ENCODE assay signal across 18 mouse cellular contexts in the genomic region with DNA sequence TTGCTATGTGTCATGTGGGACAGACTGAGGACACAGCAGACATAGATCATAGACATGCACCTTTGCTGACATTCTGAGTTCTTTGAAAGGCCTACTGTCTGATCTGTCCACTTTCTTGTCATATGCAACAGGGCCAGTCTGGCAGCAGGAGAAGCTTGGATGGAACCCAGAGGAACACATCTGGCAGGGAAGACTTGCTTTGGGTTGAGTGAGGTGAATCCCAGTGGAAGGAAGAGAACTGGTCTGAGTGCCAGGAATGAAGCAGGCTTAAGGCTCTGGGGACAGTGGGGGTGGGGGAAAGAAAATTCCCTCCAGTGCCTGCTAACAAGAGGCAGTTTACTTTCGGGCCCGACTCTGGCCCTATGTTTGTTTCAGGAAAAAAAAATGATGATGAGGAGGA. TPM values are rescaled to one million over a fixed set of nuclear protein-coding genes. Genes with fewer than 3 reads are reported as not detected.
DNase-seq lines count a peak whose midpoint lies in the region; ATAC-seq and TF ChIP-seq lines count a peak whose summit lies in the region.
"Had no signal": no experiment of that assay in that cellular context is flagged by ENCODE, and none has a peak within 500 bp of the region (broad histone marks: within the 10 kb centered on the region; RNA-seq: fewer than 3 reads in every experiment).

No protein-coding gene starts in this region.

- peak overlapping the region; percentile 46; the same call in 1 of the 2 replicates for H3K27ac ChIP-seq in heart, postnatal 0 days (ENCODE audit: low read depth)
- H3K27ac ChIP-seq: embryonic facial prominence, embryonic 13.5 days; heart, embryonic 15.5 days; left cerebral cortex, adult 2 months; limb, embryonic 12.5 days; liver, embryonic 15.5 days; midbrain, embryonic 12.5 days had no signal

- ATAC-seq in megakaryocyte, adult 5-6 weeks (ENCODE audit: poor library complexity, severe bottlenecking): no peak
- ATAC-seq in heart, postnatal 0 days (ENCODE audit: insufficient read depth, low read depth): 0 out of 2 replicates have a peak, but pooled peaks have one; percentile 34
- ATAC-seq: CD4-positive, CD25-positive, alpha-beta regulatory T cell, adult 4 months had no signal

- peak overlapping the region; percentile 53 for H3K4me3 ChIP-seq in megakaryocyte, embryonic 14.5 days (replicated peaks)
- H3K4me3 ChIP-seq in heart, postnatal 0 days (ENCODE audit: low read depth, low read length): no peak overlapping the region
- H3K4me3 ChIP-seq: embryonic facial prominence, embryonic 13.5 days; heart, embryonic 15.5 days; left cerebral cortex, adult 2 months; limb, embryonic 12.5 days; liver, embryonic 15.5 days; midbrain, embryonic 12.5 days had no signal

- DNase-seq in gastrocnemius, adult 8-10 months (ENCODE audit: low spot score in 2 of 2): peak; percentile 67 to 71
- no peak for DNase-seq in heart, postnatal 0 days (ENCODE audit: low spot score)
- no peak for DNase-seq in embryo, embryonic 11 days
- no peak for DNase-seq in spleen, postnatal 36 days (ENCODE audit: low spot score in 2 of 2)
- DNase-seq in spleen, adult 18-20 months: no peak
- DNase-seq: cerebellum, adult 11 months; kidney, adult 2 months; right cerebral cortex, adult 18-20 months; thymus, adult 18-20 months had no signal

- 78% methylated on average over 2 of the region's 2 CpGs for WGBS in heart, postnatal 0 days

- H3K27me3 ChIP-seq in megakaryocyte, embryonic 14.5 days (replicated peaks): no peaks in the 10 kb centered on the region
- H3K27me3 ChIP-seq in heart, postnatal 0 days (ENCODE audit: control insufficient read depth, insufficient read depth, low read length): no peaks in the 10 kb centered on the region
- H3K27me3 ChIP-seq: embryonic facial prominence, embryonic 13.5 days; heart, embryonic 15.5 days; limb, embryonic 12.5 days; liver, embryonic 15.5 days; midbrain, embryonic 12.5 days had no signal

- H3K4me2 ChIP-seq in heart, postnatal 0 days (ENCODE audit: low read depth, low read length): no peak overlapping the region
- H3K4me2 ChIP-seq: embryonic facial prominence, embryonic 13.5 days; heart, embryonic 15.5 days; limb, embryonic 12.5 days; liver, embryonic 15.5 days; midbrain, embryonic 12.5 days had no signal

- H3K4me1 ChIP-seq in megakaryocyte, embryonic 14.5 days: peaks cover 92% of the 10 kb centered on the region
- H3K4me1 ChIP-seq in heart, postnatal 0 days (ENCODE audit: control insufficient read depth, insufficient read depth): no peaks in the 10 kb centered on the region
- H3K4me1 ChIP-seq: embryonic facial prominence, embryonic 13.5 days; heart, embryonic 15.5 days; limb, embryonic 12.5 days; midbrain, embryonic 12.5 days had no signal

- no peak for TF ChIP-seq CTCF in heart, postnatal 0 days (IDR thresholded peaks at IDR 0.05; ENCODE audit: low read depth)

- H3K9ac ChIP-seq in heart, postnatal 0 days (replicated peaks; ENCODE audit: low read depth, low read length): no peak overlapping the region
- H3K9ac ChIP-seq: embryonic facial prominence, embryonic 13.5 days; heart, embryonic 15.5 days; limb, embryonic 12.5 days; liver, embryonic 15.5 days; midbrain, embryonic 12.5 days had no signal

- no peaks in the 10 kb centered on the region for H3K9me3 ChIP-seq in megakaryocyte, embryonic 14.5 days
- H3K9me3 ChIP-seq in heart, postnatal 0 days (replicated peaks; ENCODE audit: control insufficient read depth, low read length): no peaks in the 10 kb centered on the region
- H3K9me3 ChIP-seq: embryonic facial prominence, embryonic 13.5 days; heart, embryonic 15.5 days; limb, embryonic 12.5 days; liver, embryonic 15.5 days; midbrain, embryonic 12.5 days had no signal

- no peak for TF ChIP-seq EP300 in heart, postnatal 0 days (IDR thresholded peaks at IDR 0.05; ENCODE audit: low read depth)

- peaks cover 96% of the 10 kb centered on the region for H3K36me3 ChIP-seq in megakaryocyte, embryonic 14.5 days (replicated peaks; ENCODE audit: low read length)
- H3K36me3 ChIP-seq in heart, postnatal 0 days (replicated peaks; ENCODE audit: control insufficient read depth, insufficient read depth, low read length): peaks cover 98% of the 10 kb centered on the region

RNA-seq across cellular contexts. Expression of gene Ccdc97, which starts 11.0 kb away (rescaled TPM):
- polyA plus RNA-seq in megakaryocyte, embryonic 14.5 days (2012; ENCODE audit: insufficient read depth, low replicate concordance): 30.5 and 39.5 TPM in 2 replicates
- 30.5 and 30.9 TPM in 2 replicates for total RNA-seq in megakaryocyte, adult 5-6 weeks (2015)
- total RNA-seq in megakaryocyte, adult 5-6 weeks (2017): 18.3 and 22.9 TPM in 2 replicates
- 10 to 100 TPM; 42.1 to 47.9 (median 46.9) TPM for total RNA-seq in gastrocnemius, adult 8-10 months (2022)
- 11.6 and 31.6 TPM in 2 replicates for total RNA-seq in heart, postnatal 0 days (2014; rRNA removed; ENCODE audit: low replicate concordance)
- 13.3 and 14.7 TPM in 2 replicates for polyA plus RNA-seq in heart, postnatal 0 days (2015; fragmentation: Nextera tagmentation; extraction: Ambion mirVana)

RNA-seq across cellular contexts. Expression of gene Hnrnpul1, which starts 24.7 kb away (rescaled TPM):
- polyA plus RNA-seq in megakaryocyte, embryonic 14.5 days (2012; ENCODE audit: insufficient read depth, low replicate concordance): 168 and 350 TPM in 2 replicates
- total RNA-seq in megakaryocyte, adult 5-6 weeks (2015): 134 and 143 TPM in 2 replicates
- 121 and 148 TPM in 2 replicates for total RNA-seq in megakaryocyte, adult 5-6 weeks (2017)
- total RNA-seq in gastrocnemius, adult 8-10 months (2022): 10 to 100 TPM; 64.8 to 83.6 (median 73.5) TPM
- total RNA-seq in heart, postnatal 0 days (2014; rRNA removed; ENCODE audit: low replicate concordance): 78.5 and 101 TPM in 2 replicates
- polyA plus RNA-seq in heart, postnatal 0 days (2015; fragmentation: Nextera tagmentation; extraction: Ambion mirVana): 26.8 and 27.7 TPM in 2 replicates

RNA-seq across cellular contexts. Expression of gene Tgfb1, which starts 43.1 kb away (rescaled TPM):
- 4,315 and 7,169 TPM in 2 replicates for polyA plus RNA-seq in megakaryocyte, embryonic 14.5 days (2012; ENCODE audit: insufficient read depth, low replicate concordance)
- total RNA-seq in megakaryocyte, adult 5-6 weeks (2015): 281 and 286 TPM in 2 replicates
- 42.2 and 47.4 TPM in 2 replicates for total RNA-seq in megakaryocyte, adult 5-6 weeks (2017)
- total RNA-seq in gastrocnemius, adult 8-10 months (2022): 1 to 10 TPM; 2.1 to 4.7 (median 3.9) TPM
- 10.4 and 10.7 TPM in 2 replicates for total RNA-seq in heart, postnatal 0 days (2014; rRNA removed; ENCODE audit: low replicate concordance)
- polyA plus RNA-seq in heart, postnatal 0 days (2015; fragmentation: Nextera tagmentation; extraction: Ambion mirVana): 2.6 TPM in 2 replicates

RNA-seq across cellular contexts. Expression of gene B9d2, which starts 49.3 kb away (rescaled TPM):
- 89.8 and 105 TPM in 2 replicates for polyA plus RNA-seq in megakaryocyte, embryonic 14.5 days (2012; ENCODE audit: insufficient read depth, low replicate concordance)
- 24.8 and 32.0 TPM in 2 replicates for total RNA-seq in megakaryocyte, adult 5-6 weeks (2015)
- 26.7 and 44.6 TPM in 2 replicates for total RNA-seq in megakaryocyte, adult 5-6 weeks (2017)
- 10 to 100 TPM in 1 of 4 experiments, 1 to 10 TPM in 3; 6.6 to 10.6 (median 6.8) TPM for total RNA-seq in gastrocnemius, adult 8-10 months (2022)
- total RNA-seq in heart, postnatal 0 days (2014; rRNA removed; ENCODE audit: low replicate concordance): 5.0 and 11.4 TPM in 2 replicates
- polyA plus RNA-seq in heart, postnatal 0 days (2015; fragmentation: Nextera tagmentation; extraction: Ambion mirVana): 26.5 and 26.7 TPM in 2 replicates

RNA-seq across cellular contexts. Expression of gene Tmem91, which starts 54.9 kb away (rescaled TPM):
- 4.3 and 4.7 TPM in 2 replicates for polyA plus RNA-seq in megakaryocyte, embryonic 14.5 days (2012; ENCODE audit: insufficient read depth, low replicate concordance)
- 0.68 and 0.91 TPM in 2 replicates for total RNA-seq in megakaryocyte, adult 5-6 weeks (2015)
- total RNA-seq in megakaryocyte, adult 5-6 weeks (2017): not detected in 2 replicates
- not detected for total RNA-seq in gastrocnemius, adult 8-10 months (2022)
- not detected in 2 replicates for total RNA-seq in heart, postnatal 0 days (2014; rRNA removed; ENCODE audit: low replicate concordance)
- 0.77 and 1.2 TPM in 2 replicates for polyA plus RNA-seq in heart, postnatal 0 days (2015; fragmentation: Nextera tagmentation; extraction: Ambion mirVana)

Comparison
In these comparisons a context has a peak if more than half of its experiments do, and no peak if none do; other contexts are left out.
1. DNase-seq: peak in gastrocnemius, adult 8-10 months (2 of 2); none in heart, postnatal 0 days (single experiment), embryo, embryonic 11 days (single experiment), spleen, postnatal 36 days (0 of 2) and spleen, adult 18-20 months (0 of 2).